Mouse (Mus musculus) kidney, postnatal 14 days (tissue): Measurements from ENCODE around the gene Slc5a2.

ENCODE experiments used
- DNase-seq: peaks from one replicate; pipeline ENCODE4 v3.0.0; 2022; ENCODE audit warnings: mixed read lengths

The Slc5a2 gene

GRCm38 (mm10) chr7:128265411-128265810 lies at the start of gene Slc5a2:
Slc5a2 (plus strand) TSS chr7:128265657.
- DNase-seq = peak; percentile 52

- no peak for DNase-seq
These were observed 45.5 kb upstream of the Slc5a2 start for GRCm38 (mm10) chr7:128219952-128220351.

- DNase-seq = no peak
These were observed 44.5 kb upstream of the Slc5a2 start for GRCm38 (mm10) chr7:128220936-128221335.

- DNase-seq = no peak
These were observed 33.7 kb upstream of the Slc5a2 start for GRCm38 (mm10) chr7:128231741-128232140.

DNA sequence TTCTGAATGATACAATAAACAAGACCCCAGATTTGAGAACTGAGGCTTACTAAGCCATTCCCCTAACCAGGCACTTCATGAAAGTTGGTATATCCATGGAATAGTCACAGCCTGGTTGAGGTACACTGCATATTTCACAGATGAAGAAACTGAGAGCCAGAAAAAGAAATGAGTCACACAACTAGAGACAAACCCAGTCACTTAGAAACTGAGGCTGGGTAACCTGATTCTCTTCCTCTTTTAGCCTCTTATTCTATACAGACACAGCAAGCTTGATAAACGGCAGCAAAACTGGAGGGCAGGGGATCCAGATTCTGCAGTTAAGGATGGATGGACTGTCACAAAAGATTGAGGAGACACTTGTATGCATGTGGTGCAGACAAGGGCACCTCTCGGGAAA lies 30.7 kb upstream of the Slc5a2 start:
- DNase-seq = no peak

GRCm38 (mm10) chr7:128235481-128235880 lies 30.0 kb upstream of the Slc5a2 start:
- peak; percentile 72 for DNase-seq

GRCm38 (mm10) chr7:128236426-128236825 lies 29.0 kb upstream of the Slc5a2 start:
- DNase-seq = no peak

DNA sequence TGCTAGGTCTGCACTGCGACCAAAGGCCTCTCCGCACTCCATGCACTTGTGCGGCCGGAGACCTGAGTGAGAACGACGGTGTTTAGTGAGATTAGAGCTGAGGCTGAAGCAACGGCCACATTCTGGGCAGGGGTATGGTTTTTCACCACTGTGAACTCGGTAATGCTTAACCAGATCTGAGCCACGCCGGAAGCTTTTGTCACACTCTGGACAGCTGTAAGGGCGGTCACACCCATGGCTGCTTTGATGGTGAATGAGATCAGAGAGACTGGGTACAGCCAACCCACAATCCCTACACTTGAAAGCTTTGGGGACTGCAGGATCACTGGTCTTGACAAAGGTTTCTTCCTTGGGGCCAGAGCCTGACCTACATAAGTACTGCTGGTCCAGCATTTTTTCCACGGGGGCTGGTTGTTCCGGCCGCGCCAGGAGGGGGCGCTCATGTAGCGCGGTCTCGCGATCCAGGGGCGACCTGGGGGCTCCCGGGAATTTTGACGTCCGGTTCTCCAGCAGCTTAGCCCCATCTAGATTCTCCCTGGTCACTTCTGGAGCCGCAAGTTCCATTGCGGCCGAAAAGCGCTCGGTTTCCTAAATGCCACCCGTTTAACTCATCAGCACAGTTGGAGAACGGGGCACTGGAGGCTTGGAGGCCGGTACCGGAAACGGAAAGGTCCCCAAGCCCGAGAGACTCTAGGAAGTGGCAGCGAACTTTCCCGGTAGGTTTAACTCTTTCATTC lies 28.4 kb upstream of the Slc5a2 start, which contains the start of gene Armc5:
Gene Armc5 (plus strand): TSS at position 487 of the 737 bp plus-strand sequence.
- DNase-seq = peak; percentile 91

DNA sequence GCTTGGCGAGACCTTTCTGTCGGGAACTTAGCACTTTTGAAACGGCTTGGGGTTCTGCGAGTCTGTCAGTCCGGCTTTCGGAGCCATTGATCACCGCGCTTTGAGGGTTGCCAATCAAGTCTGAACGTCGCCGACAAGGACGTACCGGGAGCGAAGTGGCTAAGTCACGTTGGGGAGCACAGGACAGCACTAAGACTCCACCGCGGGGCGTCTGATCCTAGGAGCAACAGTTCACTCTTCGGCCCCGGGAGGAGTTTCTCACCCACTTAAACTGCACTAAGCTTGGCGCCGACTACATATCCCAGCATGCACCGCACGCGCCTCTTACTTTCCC lies 27.9 kb upstream of the Slc5a2 start:
- no peak for DNase-seq

DNA sequence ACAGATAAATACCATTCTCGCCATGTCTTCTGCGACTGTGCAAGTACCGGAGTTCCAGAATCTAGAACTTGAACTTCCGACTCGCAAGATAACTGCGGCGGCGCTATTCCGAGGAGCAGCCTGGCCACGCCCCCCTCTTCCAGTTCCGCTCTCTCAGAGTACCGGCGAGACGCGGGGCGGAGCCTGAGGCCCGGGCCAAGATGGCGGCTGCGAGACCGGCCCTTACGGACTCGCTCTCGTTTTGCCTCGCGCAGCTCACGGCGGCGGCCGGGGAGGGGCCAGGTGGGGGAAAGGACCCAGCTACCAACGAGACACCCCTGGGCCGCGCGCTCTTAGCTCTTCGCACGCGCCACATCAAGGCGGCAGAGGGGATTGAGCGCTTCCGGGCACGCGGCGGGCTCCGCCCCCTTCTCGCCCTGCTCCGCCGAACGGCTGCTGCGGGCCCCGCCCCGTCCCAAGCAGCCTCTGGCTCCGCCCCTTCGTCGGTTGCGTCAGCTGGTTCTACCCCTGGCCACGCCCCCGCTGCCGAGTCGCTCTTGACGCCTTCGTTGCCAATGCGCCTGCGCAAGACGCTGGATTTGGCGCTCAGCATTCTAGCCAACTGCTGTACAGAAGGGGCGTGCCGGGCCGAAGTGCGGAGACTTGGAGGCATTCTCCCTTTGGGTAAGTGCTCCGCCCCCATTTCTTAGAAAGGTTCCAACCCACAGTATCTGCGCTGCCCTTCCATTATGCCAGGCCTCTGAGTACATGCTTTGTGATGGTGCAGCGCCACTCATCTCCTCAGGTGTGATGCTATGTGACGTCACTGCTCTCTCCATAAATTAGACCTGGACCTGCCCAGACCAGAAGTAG lies 27.3 kb upstream of the Slc5a2 start, which contains the start of gene 9130023H24Rik:
Gene 9130023H24Rik (minus strand): TSS at position 105 of the 852 bp plus-strand sequence.
- peak; percentile 100 for DNase-seq

DNA sequence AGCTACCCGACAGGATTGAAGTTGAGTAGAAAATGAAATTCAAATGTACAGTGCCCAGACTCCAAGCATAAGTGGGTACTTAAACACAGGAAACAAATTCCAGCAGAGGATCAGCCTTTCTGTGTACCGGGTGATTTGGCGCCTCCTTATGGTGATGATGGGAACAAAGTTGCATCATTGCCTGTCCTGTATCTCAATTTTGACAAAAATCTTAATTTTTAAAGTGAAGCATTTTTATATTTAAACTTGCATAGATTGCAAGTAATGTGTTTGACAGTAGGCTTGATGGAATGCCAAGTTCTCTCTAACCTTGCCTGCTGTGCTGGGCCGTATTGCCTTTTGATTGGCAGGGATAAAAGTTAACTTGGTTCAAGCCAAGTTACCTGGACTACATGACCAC lies 26.5 kb upstream of the Slc5a2 start:
- DNase-seq = peak; percentile 44

DNA sequence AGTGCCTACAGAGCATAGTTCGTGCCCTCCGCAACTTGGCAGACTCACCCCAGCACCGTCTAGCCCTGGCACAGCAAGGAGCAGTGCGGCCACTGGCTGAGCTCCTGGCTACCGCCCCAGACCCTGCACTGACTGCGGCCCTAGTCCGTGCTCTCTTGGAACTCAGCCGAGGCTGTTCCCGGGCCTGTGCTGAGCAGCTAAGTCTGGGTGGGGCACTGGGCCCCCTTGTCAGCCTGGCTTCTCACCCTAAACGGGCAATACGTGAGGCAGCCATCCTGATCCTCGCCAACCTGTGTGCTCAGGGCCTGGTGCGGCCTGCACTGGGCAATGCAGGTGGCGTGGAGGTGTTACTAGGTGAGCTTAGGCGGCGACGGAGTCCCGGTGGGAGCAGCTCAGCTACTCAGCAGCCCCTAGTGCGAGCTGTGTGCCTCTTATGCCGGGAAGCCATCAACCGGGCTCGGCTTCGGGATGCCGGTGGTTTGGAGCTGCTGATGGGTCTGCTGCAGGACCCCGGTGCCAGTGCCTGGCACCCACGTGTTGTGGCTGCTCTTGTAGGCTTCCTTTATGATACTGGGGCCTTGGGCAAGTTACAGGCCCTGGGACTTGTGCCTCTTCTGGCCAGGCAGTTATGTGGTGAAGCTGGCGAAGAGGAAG lies 25.2 kb upstream of the Slc5a2 start:
- DNase-seq = no peak

GRCm38 (mm10) chr7:128242331-128242730 lies 23.1 kb upstream of the Slc5a2 start:
- no peak for DNase-seq

GRCm38 (mm10) chr7:128243921-128244320 lies 21.5 kb upstream of the Slc5a2 start:
- DNase-seq = no peak

- DNase-seq = no peak
These were observed 20.9 kb upstream of the Slc5a2 start for GRCm38 (mm10) chr7:128244410-128245025.

- no peak for DNase-seq
These were observed 19.9 kb upstream of the Slc5a2 start for GRCm38 (mm10) chr7:128245547-128245946.

DNA sequence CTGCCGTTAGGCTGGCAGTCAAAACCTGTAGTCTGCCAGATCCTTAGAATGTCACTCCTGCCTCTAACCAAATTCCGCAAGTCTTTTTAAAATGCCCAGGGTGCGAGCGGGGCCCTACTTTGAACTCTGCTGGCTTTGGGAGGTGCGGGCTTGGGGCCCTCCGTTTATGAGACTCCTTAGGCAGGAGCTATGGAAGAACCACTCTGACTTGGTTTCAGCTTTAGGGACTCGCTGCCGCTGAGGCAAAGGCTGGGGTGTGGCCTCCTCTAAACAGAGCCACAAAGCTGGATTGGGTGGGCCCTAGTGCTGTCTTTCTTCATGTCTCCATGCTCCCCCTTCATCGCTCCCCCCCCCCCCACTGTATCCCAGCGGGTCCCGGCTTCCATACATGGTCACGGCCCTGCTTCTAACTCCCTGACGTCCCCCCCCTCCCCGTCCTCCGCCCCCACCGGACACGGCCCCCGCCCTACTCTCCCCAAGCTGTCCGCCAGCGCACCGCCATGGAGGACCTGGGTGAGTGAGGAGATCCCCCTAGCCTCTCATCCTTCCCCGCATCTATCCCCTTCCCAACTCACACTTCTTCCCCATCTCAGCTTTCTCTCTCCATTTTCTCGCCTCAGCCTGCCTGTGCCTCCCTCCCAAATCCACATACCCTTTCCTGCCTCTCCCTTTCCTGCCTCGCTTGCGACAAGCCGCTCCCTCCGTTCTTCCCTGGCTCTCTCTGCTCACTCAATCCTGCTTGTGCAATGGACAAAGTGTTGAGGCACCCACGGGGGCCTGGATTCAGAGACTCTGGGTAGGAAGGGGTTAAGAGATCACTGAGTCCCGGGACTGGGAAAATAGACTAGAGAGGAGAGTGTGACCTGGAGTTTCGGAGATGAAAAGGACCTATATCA lies 18.7 kb upstream of the Slc5a2 start, which contains the start of gene Tgfb1i1:
Gene Tgfb1i1 (plus strand): TSS at position 317 of the 896 bp plus-strand sequence.
- peak; percentile 74 for DNase-seq

DNA sequence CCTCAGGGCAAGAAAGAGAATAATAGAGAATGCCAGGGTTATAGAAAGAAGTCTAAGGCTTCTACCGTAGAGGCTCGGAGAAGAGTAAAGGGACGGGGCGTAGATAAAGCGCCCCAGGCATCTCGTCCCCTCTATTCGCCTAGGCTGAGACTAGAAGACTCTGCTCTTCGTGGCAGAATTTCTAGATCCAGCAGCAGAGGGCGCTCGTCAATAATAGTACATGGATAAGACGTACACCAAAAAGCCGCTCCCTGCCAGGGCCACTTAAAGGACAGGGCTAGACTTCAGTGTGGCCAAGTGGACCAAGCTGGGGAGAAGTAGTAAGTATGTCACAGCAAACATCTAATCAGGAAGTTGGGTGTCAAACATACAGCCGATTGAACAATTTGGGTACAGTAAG lies 18.0 kb upstream of the Slc5a2 start:
- peak; percentile 90 for DNase-seq

DNA sequence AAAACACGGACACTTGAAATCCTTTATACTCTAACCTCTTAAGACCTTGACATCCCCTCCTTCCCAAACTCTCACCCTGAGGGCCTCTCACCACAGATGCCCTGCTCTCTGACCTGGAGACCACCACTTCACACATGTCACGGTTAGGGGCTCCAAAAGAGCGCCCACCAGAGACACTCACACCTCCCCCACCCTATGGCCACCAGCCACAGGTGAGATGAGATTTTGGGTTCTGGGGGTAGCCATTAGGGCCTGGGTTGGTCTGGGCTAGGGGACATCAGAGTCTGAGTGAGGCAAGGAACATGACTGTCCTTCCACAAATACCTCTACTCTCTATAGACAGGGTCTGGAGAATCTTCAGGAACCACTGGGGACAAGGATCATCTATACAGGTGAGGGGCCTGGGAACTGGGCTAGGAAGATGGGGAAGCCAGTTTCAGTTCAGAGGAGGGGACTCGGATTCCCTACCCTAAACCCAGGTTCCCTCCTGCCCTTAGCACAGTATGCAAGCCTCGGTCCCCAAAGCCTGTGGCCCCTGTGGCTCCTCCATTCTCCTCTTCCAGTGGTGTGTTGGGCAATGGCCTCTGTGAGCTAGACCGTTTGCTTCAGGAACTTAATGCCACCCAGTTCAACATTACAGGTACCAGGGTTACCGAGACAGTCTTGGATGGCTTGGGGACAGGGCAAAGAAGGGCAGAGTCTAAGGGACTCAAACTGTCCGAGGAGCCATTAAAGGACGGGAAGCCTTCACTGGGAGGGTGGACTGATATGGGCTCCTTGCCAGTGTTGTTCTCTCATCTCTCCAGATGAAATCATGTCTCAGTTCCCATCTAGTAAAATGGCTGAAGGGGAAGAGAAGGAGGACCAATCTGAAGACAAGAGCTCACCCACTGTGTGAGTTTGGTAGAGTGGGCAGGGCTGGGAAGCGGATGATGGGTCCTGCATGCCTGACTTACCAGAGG lies 17.1 kb upstream of the Slc5a2 start:
- DNase-seq = no peak

- DNase-seq = no peak
These were observed 15.5 kb upstream of the Slc5a2 start for GRCm38 (mm10) chr7:128249998-128250397.

GRCm38 (mm10) chr7:128251946-128252345 lies 13.5 kb upstream of the Slc5a2 start:
- DNase-seq = no peak
